8 mouse cellular contexts compared by ENCODE assay signal in the genomic region with DNA sequence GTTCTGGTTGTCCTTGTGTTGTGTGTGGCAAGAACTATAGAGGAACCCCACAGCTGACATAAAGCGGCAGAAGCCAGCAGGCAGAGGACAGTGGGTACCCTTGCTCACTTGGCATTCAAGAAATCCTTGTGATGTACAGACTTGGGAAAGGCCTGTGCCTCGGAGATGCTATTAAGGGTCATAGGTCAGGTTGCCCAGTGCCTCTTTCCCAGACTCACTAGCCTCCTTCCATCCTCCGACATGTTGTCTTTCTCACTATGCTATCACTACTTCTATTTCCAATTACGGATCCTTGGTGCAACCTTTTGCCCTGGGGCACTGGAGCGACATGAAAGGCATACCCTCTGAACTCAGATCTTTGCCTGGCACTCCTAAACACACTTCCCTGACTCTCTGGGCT.
"Had no signal": no experiment of that assay in that cellular context is flagged by ENCODE, and none has a peak within 500 bp of the region (broad histone marks: within the 10 kb centered on the region; RNA-seq: fewer than 3 reads in every experiment).

No protein-coding gene starts in this region.

- H3K27ac ChIP-seq: liver, embryonic 15.5 days; neural tube, embryonic 12.5 days had no signal

- H3K4me1 ChIP-seq: liver, embryonic 15.5 days had no signal

- H3K4me2 ChIP-seq: liver, embryonic 11.5 days; liver, embryonic 15.5 days; neural tube, embryonic 12.5 days had no signal

- H3K9ac ChIP-seq: liver, embryonic 15.5 days; neural tube, embryonic 12.5 days had no signal

- H3K9me3 ChIP-seq: liver, embryonic 15.5 days; neural tube, embryonic 12.5 days had no signal

- H3K27me3 ChIP-seq: liver, embryonic 15.5 days; neural tube, embryonic 12.5 days had no signal

- H3K4me3 ChIP-seq: layer of hippocampus, adult 2 months; liver, embryonic 15.5 days; neural tube, embryonic 12.5 days had no signal

- H3K36me3 ChIP-seq: liver, embryonic 15.5 days; neural tube, embryonic 12.5 days had no signal

- DNase-seq: kidney, postnatal 4 days; lung, adult 2 months; lung, postnatal 36 days; thymus, postnatal 36 days had no signal
